Mouse (Mus musculus) right cerebral cortex, postnatal 4 days (tissue): ENCODE data around the gene Ulk3.

Experiments
- DNase-seq: peaks from one replicate; pipeline ENCODE4 v3.0.0-alpha.2; 2022

Ulk3 gene

DNA sequence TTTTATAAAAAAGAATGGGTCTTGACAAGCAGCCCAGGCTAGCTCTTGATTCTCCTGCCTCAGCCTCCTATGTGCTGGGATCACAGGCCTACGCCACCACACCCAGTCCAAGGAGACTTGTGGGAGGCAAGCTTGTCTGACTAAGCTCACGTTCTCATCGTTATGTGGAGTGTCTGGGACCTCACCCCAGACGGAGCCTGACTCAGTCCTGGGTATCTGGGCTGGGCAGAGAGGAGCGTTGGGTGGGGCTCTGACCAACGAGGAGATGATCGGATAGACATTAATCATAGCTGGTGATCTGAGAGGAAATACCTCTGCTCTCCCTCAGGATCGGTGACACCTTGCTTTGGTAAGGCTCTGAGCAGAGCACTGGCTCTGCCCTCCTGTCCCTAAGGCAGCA lies 29.6 kb downstream of the Ulk3 start:
- no peak for DNase-seq

DNA sequence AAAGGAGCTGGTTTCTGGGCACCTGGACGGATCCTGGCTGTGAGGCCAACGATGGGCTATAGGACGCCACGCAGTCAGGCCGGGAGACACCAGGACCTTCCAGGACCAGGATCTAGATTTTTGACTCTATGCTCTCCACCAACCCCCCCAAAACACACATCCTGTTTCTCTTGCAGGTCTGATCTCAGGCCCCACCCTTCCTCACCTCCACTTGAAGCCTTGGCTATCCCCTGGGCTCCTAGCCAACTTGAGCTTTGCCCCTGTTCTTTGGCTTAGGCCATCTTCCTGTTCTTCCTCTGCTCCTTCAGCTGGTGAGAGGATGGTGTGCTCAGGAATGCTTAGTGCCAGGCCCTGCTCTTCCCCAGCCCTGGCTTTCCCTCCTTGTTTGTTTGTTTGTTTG lies 31.4 kb downstream of the Ulk3 start, which contains the start of gene Lman1l:
Gene Lman1l, minus strand, starts transcription at position 101 of the 400 bp plus-strand sequence.
- no peak for DNase-seq

DNA sequence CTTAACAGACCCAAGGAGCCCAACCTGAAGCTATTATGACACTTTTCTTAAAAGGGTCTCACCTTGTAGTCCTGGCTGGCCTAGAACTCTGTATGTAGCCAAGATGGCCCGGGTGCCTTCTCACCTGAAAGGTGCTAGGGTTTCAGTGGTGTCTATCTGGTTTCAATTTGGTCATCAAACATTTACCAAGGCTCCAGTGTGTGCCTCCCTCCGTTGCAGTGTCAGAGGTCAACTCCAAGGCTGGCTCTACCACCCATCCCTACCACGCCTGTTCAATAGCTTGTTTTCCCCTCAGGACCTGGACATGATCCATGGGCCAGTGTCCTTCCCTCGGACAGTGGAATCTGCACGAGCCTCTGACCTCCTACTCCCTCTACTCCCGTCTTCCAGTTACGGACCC lies 35.0 kb downstream of the Ulk3 start:
- no peak for DNase-seq

DNA sequence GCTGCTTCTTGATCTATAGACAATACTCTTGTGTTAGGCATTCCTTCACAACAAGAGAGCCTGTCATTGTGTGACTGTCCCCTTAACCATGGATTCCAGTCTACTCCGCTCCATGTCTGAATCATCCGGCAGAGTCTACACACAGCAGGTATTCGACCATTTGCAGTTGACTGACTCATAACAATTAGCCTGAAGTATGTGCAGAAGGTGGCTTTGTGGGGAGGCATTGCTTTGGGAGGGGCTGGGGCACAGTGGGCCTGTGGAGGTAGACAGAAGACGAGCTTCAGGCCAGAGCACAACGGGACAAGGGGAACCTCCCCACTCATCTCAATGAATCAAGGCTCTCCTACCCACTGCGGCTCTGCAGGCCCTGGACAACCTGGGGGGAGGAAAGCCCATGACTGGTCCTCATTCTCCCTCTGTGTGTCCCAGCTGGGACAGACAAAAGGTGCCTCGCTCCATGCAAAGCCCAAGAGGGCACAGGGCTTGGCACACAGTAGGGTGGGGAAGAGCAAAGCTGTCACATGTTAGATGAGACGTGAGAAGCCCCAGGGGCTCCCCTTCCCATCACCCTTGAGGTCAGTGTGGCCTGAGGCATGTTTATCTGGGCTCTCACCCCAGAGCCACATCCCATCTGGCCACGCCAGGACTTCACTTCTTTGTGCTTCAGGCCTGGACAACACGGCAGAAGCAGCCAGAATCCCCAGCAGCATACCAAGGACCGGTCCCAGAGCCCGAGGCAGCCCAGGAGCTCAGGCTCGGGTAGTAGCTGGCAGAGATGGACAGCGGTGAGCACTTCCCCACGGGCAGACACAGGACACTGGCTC lies 36.6 kb downstream of the Ulk3 start:
- no peak for DNase-seq

DNA sequence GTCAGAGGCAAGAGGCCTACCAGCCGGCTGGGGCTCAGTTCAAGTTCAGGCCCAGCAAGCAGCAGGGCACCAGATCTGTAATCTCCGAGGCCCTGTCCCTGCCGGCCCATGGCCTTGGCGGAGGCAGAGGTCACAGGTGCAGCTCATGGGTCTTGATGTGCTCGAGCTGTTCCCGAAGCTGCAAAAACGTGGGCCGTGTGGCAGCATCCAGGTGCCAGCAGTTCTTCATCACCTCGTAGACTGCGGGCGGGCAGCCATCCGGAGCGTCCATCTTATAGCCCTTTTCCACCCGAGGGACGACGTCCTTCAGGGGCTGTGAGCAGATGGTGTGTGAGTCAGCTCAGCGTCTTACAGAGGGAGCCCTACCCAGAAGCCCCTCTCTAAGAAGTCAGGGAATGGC lies 37.9 kb downstream of the Ulk3 start:
- DNase-seq: no peak

DNA sequence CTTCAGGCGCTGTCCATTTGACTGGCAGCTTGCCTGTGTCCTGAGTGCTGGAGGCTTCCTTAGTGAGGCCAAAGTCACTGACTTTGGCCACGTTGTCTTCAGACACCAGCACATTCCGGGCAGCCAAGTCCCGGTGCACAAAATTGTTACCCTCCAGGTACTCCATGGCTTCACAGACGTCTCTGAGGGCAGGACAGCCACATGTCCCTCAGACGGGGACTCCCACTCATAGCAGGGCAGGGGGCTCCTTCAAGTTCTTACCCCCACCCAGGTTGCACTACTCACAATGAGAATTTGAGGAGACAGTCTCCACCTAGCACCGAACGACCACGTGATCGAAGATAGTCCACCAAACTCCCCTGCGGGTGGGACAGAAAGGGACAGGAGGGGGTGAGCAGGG lies 38.6 kb downstream of the Ulk3 start:
- DNase-seq: no peak

DNA sequence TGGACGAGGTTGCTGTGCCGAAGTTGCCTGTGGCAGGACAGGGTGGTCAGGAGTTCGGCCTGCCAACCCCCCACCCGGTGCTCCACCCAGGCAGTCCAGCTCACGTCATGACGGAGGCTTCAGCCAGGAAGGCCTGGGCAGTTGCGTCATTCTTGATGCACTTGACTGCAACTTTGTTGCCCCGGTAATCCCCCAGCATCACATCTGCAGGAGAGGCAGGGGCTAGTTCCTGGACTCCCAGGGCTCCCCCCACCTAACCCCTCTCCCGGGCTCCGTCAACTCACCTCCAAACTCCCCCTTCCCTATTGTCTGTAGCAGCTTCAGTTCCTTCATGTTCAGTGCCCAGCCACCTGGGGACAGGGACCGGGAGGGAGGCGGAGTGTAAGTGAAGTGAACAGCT lies 39.5 kb downstream of the Ulk3 start:
- DNase-seq: no peak

DNA sequence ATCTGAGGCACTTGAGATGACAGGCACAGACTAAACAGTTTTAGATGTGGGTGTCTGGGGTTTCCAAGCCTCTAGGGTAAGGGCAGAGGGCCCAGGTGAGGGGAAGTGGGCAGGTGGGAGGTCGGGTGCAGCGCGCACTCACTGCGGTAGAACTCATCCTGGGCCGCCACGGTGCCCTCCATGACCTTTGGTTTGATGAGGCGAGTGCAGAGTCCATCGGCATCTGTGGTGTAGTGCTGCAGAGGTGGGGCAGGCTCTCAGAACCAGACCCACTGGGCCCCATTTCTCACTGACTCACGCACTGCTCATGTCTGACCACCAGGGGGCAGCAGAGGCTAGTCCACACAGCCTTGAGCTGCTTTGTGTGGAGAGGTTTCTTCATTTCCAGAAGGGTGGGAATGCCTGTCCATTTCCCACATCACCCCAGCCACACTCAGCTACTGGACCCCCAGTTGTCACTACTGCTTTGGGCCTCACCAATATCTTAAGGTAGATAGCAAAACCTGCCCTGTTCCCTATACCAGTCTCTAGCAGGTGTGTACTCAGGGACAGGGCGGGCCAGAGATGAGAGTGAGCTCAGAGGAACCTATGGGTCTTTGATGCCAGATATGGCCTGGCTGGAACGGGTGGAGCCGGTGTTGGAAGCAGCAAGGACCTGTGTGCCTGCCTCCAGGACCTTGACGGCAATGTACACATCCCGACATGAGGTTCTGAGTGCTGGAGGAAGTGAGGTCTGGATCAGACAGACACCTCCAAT lies 40.0 kb downstream of the Ulk3 start:
- peak; percentile 91 for DNase-seq

DNA sequence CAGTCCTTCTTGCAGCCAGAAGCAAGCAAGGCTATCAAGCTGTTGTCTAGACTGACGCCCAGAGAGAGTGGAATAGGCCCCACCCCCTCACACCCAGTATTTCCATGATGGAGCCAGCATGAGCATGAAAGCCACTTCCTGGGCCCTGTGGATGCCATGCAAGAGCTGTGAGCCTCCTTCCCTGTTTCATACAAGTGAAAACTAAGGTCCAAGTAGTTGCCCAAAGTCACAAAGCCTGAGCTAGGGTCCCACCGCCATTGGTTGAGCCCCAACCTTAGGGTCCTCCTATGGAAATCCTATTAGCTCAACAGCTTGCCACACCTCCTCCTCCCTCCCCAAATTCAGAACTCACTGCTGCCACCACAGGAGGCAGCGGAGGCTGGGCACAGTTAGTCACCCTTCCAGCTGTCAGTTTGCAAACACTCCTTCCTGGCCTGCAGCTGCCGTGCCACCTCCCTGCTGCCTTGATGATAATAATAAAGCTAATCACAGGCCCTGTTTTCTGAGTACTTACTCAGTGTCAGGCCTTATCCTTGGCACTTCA lies 44.3 kb downstream of the Ulk3 start:
- DNase-seq: no peak

DNA sequence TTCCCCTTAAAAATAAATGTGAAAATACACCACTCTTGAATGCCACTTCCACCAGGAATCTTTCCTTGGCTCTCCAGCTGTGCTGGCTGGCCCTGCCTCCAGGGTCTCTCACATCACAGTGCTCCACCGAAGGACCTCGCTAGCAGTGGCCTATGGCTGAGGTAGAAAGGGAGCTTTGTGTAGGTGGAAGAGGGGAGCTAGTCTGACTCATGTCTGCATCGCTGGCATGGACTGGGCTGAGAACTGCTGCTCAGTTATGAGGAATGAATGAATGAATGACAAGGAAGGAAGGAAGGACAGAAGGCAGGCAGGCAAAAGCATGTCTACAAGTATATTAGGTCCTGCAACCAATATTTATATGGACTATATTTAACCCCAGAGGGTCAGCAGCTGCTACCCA lies 48.0 kb downstream of the Ulk3 start:
- DNase-seq: no peak

DNA sequence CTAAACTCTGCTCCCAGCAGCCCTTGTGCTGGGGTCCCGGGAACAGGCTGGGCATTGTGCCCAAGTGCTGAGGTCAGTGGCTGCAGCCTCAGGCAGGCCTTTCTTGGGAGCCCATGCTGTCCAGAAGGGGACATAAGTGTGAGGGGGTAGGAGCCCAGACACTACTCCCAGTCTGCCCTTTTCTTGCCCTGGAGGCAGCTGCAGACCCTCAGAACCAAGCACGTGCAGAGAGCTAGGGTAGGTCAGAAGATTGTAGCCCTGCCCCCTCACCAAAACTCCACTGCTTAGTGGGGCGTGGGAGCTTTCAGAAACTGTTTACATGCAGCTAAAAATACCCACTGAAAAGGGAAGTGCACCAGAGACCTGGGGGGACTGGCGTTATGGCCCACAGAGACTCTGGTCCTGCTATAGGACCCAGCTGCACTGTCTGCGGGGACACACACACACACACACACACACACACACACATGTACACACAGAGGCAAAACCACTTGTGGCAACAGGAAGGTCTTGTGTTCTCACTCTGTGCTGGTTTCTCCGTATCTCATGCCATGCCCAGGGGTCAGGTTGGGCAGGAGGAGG lies 48.6 kb downstream of the Ulk3 start:
- no peak for DNase-seq

DNA sequence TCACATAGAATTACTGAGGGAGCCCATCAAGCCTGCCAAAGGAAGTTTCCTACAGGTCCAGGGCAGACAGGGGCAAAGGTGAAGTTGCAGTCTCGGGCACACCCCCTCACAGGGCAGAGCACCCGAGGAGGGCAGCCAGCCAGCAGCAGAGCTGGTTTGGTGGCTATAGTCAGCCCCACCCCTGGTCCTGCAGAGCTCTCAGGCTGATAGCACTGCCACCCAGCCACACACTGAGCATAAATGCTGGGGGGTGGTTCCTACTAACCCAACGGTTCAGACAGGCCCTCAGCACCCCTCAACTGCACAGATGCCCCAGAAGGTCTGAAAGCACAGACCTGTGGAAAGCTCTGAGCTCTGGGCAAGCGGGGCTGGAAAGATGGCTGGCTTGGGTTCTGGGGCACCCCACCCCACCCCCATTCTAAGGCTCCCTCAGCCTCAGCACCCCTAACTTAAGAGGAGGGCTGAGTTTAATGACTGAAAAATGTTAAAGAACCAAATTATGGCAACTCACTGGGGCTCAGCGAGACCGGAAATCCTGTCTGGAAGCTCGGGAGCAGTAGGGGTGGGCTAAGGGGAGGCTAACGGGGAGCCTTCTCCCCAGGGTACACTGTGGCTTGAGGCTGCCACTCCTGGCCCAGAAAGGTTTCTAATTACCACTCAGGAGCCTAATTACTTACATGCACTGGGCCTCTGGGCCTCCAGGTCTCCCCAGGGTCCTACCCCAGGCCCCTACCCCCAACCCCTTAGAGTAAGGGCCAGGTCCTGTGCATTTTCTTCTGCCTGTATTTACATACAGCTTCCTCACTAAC lies 49.6 kb downstream of the Ulk3 start:
- no peak for DNase-seq

DNA sequence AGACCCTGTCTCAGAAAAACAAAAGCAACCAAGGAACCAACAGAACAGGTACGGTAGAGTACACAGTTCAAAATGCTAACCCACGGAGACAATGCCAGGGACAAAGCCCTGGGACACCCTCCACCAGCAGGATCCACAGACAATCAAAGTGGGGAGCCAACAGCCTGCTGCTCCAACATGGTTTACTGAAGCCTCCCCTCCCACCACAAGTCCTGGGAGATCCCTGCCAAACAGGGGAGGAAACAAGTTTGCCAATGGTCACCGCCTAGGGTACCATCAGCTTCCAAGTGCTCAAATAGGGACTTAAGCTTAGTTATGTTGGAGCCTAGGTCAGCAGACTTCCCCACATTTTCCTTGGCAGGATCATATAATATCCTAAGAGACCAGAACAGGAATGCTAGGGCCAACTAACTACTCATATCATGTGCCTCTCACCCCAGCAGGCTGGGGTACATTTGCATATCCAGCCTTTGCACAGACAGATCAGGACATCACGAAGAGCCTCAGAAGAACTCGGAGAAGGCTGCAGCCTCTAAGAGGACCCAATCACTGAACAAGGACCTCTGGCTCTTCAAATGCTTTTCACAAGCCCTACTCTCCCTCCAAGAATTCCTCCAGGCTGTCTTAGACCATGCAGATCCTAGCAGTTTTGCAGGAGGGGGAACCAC lies 50.5 kb downstream of the Ulk3 start:
- no peak for DNase-seq

DNA sequence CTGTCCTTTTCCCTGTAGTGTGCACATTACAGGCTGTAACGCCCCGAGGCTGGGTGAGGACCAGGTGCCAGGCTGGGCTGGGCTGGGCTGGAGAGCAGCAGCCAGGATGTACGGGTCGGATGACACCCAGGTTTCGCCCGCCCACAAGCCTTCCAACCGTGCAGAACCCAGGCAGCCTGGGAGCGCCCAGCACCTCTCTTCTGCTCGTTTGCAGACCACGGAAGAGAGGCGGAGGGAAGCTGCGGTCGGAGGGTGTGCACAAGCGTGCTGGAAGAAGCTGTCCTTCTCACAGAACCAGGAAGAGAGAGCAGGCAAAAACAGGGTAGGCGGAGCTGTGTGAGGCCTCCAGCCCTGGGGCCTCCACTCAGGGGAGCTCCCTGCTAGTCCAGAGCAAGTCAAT lies 51.1 kb downstream of the Ulk3 start:
- no peak for DNase-seq

DNA sequence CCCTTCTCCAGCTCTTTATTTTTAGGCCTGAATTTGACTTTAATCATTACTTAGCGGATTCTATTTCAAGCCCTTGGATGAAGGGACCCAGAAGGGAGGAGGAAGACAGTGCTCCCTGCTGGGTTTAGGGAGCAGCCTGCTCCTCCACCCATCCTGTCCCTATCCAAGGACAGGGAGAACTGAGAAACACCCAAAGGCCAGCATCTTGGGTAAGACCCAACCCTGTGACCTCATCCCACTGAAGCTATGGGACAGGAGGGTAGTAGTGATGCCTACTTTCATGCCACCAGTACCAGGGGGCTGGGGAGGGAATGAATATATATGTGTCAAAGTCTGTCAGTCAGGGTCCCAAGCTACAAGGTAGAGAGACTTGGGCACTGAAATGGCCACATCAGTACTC lies 51.8 kb downstream of the Ulk3 start:
- no peak for DNase-seq

DNA sequence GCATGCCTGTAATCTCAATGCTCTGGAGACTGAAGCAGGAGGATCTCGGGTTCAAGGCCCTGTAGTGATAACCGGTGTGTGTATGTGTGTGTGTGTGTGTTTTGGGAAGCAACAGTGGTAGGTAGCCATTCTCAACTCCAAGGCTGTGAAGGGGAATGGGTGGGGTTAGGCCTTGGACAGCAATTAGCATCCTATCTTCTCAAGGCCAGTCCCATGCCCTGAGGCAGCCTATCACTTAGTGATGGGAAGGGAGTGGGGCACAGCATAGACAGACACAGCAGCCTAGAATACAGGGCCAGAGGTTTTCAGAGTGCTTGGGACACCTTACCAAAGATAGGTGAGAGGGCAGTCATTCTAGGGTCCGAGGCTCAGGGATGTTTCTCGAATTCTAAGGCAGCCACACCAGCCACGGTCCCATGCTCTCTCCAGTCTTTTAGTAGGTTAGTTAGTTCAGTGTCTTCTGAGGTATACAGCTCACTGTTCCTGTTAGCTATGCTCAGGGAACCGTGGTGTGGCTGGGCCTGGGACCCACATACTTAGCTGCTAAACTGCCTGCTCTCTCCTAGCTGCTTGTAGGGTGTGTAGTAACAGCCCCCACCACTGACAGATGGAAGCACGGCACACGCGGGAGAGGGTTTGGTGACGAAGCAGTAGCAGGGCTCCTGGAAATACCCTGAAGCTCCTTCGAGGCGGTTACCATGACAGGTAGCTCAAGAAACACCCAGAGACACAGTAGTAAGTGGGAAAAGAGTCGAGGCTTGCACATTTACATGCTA lies 52.7 kb downstream of the Ulk3 start:
- DNase-seq: no peak

DNA sequence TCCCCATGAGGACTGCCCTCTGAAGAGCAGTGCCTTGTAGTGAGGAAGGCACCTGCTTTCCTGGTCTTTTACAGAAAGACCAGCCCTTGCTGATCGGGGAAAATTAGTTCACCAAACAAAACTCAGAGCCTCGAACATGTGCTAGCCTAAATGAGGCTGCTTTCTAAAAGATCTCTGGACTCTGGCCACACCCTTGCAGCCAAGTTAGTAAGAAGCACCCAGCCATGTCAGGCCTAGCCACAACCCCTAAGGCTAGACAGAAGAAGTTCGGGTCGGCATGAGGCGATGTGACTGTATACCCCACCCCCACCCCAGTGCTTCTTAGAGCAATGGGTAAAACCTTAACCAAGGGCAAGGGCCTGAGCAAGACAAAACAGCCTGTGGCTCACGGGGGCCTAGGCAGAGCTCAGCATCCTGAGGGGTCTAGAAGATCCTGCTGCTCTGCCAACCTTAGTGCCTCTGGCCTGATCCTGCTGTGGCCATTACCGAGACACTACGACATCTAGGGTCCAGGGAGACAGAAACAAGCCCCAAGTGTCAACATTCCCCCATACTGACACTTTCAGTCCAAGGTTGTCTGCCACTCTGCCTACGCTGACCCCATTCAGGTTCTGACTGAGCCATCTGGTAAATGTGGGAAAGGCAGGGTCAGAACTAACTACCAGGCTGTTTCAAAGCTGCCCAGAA lies 54.1 kb downstream of the Ulk3 start:
- DNase-seq: no peak

DNA sequence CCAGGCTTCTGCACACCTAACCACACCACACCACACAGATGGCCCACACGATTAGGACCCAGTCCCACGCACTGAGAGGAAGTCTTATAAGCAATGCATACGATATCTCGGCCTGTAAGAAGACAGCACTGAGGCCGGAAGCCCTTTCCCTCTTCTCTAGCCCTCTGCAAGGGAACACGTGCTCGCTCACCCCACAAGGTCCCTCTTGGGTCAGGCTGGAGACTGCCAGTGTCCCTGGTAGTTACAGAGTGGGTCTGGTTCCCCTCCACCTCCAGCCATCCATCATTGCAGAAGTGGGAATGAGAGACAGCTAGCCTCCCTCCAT lies 54.6 kb downstream of the Ulk3 start:
- DNase-seq: no peak

DNA sequence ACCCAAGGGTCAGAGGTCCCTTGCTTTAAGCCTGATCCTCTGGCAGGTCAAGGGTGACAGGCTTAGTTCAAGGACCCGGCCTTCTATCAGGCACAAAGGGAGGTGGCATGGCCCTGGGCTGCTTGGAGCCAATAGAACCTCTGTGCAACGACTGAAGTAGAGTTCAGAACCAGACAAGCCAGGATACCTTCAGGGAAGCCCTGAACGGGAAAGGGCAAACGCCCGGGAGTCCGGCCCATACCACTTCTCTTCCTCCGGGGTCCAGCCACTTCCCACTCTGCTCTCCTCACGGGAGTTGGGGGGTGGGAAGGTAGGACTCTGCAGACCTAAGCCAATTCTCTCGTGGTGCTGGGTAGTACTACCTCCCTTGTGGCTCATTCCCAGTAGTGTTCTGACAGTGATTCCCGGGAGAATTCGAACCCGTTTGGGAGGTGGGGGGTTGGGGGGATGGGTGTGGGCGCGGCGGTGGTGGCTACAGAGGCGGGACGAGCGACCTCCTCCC lies 55.2 kb downstream of the Ulk3 start:
- no peak for DNase-seq

DNA sequence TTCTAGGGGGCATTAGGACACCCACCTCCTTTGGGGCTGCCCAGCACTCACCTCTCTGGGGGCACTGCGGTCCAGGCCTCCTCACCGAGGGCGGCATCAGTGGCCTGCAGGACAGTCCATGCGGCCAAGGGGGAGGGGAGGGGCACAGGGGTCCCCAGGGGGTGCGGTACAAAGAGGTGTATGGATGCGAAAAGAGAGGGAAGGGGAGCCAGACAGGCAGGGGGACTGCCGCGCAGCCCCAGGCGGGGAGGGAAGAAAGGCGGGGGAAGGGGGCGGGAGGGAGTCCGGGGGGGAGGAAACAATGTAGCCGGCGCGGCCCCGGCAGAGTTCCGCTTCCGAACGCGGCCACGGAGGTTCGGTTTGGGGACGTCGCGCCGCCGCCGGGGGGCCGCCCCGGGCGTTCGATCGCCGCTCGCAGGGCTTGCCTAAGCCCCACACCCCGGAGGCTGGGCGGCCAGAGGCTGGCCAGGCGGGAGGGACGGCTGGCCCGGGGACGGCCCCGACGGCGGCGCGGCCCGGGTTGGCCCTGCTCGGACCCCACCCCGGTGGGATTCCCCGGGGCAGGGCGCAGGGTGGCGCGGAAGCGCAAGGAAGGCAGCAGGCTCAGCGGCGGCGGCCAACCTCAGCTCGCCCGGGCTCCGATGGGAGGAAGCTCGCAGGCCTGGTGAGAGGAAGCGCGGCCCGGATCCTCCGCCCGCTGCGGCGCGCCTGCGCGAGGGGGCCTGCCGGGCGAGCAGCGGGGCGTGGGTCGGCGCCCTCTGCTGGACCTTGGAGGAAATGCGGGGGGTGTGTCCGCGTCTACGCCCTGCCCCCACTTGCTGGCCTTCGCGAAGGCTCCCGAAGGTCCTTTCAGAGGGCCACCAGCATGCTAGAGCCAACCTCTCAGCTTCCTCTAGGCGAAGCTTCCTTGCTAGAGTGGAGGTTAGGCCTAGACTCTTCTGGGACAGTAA lies 56.0 kb downstream of the Ulk3 start:
- peak; percentile 93 for DNase-seq
